In the genomic region with DNA sequence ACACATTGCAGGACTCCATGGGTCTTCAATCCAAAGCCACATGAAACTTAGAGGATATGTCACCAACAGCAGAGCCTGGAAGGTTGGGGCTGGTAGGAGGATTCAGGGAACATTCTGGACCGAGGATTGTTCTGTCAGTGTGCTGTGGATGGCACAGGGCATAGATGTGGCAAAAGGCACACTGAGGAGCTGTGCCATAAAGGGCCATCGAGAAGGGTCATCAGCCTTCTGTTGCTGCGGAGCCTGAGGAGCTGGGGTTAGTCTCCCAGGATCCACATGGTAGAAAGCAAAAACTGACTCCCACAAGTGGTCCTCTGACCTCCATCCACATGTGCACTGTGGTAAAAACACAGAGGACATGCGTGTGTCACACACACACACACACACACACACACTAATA, we compare ENCODE assay signal across 9 mouse cellular contexts.
DNase-seq lines count a peak whose midpoint lies in the region; ATAC-seq lines count a peak whose summit lies in the region.
"Had no signal": no experiment of that assay in that cellular context is flagged by ENCODE, and none has a peak within 500 bp of the region (broad histone marks: within the 10 kb centered on the region; RNA-seq: fewer than 3 reads in every experiment).

No protein-coding gene starts in this region.

- no peaks in the 10 kb centered on the region for H3K9me3 ChIP-seq in kidney, embryonic 14.5 days (ENCODE audit: control insufficient read depth, low read length)
- no peaks in the 10 kb centered on the region for H3K9me3 ChIP-seq in embryonic facial prominence, embryonic 11.5 days (replicated peaks; ENCODE audit: control insufficient read depth, low read length)
- H3K9me3 ChIP-seq in hindbrain, embryonic 16.5 days (ENCODE audit: control insufficient read depth, low read length): no peaks in the 10 kb centered on the region
- H3K9me3 ChIP-seq in midbrain, embryonic 16.5 days (replicated peaks; ENCODE audit: control insufficient read depth, low read length, poor library complexity, severe bottlenecking): no peaks in the 10 kb centered on the region

- intact Hi-C loops in left cerebral cortex, postnatal 14 days (cut with DNase I): loop anchor here (5.0 kb wide), 1 partner anchor 69 kb away; no protein-coding TSS in a partner anchor

- H3K4me3 ChIP-seq in kidney, embryonic 14.5 days (ENCODE audit: low read length): no peak overlapping the region
- no peak overlapping the region for H3K4me3 ChIP-seq in embryonic facial prominence, embryonic 11.5 days (ENCODE audit: low read depth, low read length)
- no peak overlapping the region for H3K4me3 ChIP-seq in hindbrain, embryonic 16.5 days (ENCODE audit: low read length)
- H3K4me3 ChIP-seq in midbrain, embryonic 16.5 days (ENCODE audit: low read depth, low read length): no peak overlapping the region; the same call in 1 of the 2 replicates

- 33% methylated on average over 4 of the region's 4 CpGs for WGBS in kidney, embryonic 14.5 days
- 31% methylated on average over 4 of the region's 4 CpGs for WGBS in embryonic facial prominence, embryonic 11.5 days
- 18% methylated on average over 4 of the region's 4 CpGs for WGBS in hindbrain, embryonic 16.5 days
- WGBS in midbrain, embryonic 16.5 days: 13% methylated on average over 4 of the region's 4 CpGs

- H3K36me3 ChIP-seq in kidney, embryonic 14.5 days (ENCODE audit: control insufficient read depth, insufficient read depth, low read length): no peaks in the 10 kb centered on the region
- H3K36me3 ChIP-seq in embryonic facial prominence, embryonic 11.5 days (replicated peaks; ENCODE audit: control insufficient read depth, insufficient read depth, low read depth, low read length): no peaks in the 10 kb centered on the region
- no peaks in the 10 kb centered on the region for H3K36me3 ChIP-seq in hindbrain, embryonic 16.5 days (ENCODE audit: control insufficient read depth, insufficient read depth, low read length)
- no peaks in the 10 kb centered on the region for H3K36me3 ChIP-seq in midbrain, embryonic 16.5 days (ENCODE audit: control insufficient read depth, insufficient read depth, low read length)

- no peak for DNase-seq in kidney, adult 9 months
- DNase-seq in embryonic facial prominence, embryonic 11.5 days (ENCODE audit: low spot score): no peak
- DNase-seq in layer of hippocampus, postnatal 25 days (ENCODE audit: extremely low spot score in 1 of 2, low spot score in 1 of 2): no peak
- DNase-seq in right cerebral cortex, postnatal 14 days: no peak
- no peak for DNase-seq in left cerebral cortex, postnatal 14 days (ENCODE audit: low spot score in 2 of 2)

- H3K9ac ChIP-seq in kidney, embryonic 14.5 days (ENCODE audit: low read depth, low read length): no peak overlapping the region
- H3K9ac ChIP-seq in embryonic facial prominence, embryonic 11.5 days (replicated peaks; ENCODE audit: low read length): peak overlapping the region; percentile 78
- H3K9ac ChIP-seq in hindbrain, embryonic 16.5 days (ENCODE audit: low read depth, low read length): no peak overlapping the region
- H3K9ac ChIP-seq in midbrain, embryonic 16.5 days (ENCODE audit: low read depth, low read length): no peak overlapping the region

- H3K27me3 ChIP-seq in kidney, embryonic 14.5 days (ENCODE audit: control insufficient read depth, insufficient read depth, low read length): no peaks in the 10 kb centered on the region
- H3K27me3 ChIP-seq in embryonic facial prominence, embryonic 11.5 days (ENCODE audit: control insufficient read depth, insufficient read depth, low read length): no peaks in the 10 kb centered on the region
- no peaks in the 10 kb centered on the region for H3K27me3 ChIP-seq in hindbrain, embryonic 16.5 days (replicated peaks; ENCODE audit: control insufficient read depth, insufficient read depth, low read length)
- H3K27me3 ChIP-seq in midbrain, embryonic 16.5 days (ENCODE audit: control insufficient read depth, insufficient read depth, low read depth, low read length): no peaks in the 10 kb centered on the region
- H3K27me3 ChIP-seq: CH12.LX had no signal

- ATAC-seq in kidney, embryonic 14.5 days (ENCODE audit: low FRiP score, low TSS enrichment): no peak
- peak; percentile 41; the same call in 1 of the 2 replicates for ATAC-seq in embryonic facial prominence, embryonic 11.5 days (replicated peaks; ENCODE audit: insufficient number of reproducible peaks, low FRiP score, low TSS enrichment, low read depth)
- no peak for ATAC-seq in hindbrain, embryonic 16.5 days
- ATAC-seq in midbrain, embryonic 16.5 days: peak; percentile 12; the same call in 1 of the 2 replicates

- H3K27ac ChIP-seq in kidney, embryonic 14.5 days (ENCODE audit: low read depth, low read length): 0 out of 2 replicates have a peak overlapping the region, but pooled peaks have one; percentile 4
- no peak overlapping the region for H3K27ac ChIP-seq in embryonic facial prominence, embryonic 11.5 days (replicated peaks; ENCODE audit: low read depth, low read length)
- peak overlapping the region; percentile 65 for H3K27ac ChIP-seq in hindbrain, embryonic 16.5 days (ENCODE audit: low read depth, low read length)
- H3K27ac ChIP-seq in midbrain, embryonic 16.5 days (ENCODE audit: low read length): peak overlapping the region; percentile 81; the same call in 1 of the 2 replicates

- peaks cover 22% of the 10 kb centered on the region for H3K4me1 ChIP-seq in kidney, embryonic 14.5 days (ENCODE audit: control insufficient read depth, insufficient read depth, low read length)
- H3K4me1 ChIP-seq in embryonic facial prominence, embryonic 11.5 days (ENCODE audit: control insufficient read depth, insufficient read depth, low read length): peaks cover 3% of the 10 kb centered on the region
- H3K4me1 ChIP-seq in hindbrain, embryonic 16.5 days (ENCODE audit: control insufficient read depth, insufficient read depth, low read depth, low read length): peaks cover 15% of the 10 kb centered on the region
- peaks cover 13% of the 10 kb centered on the region for H3K4me1 ChIP-seq in midbrain, embryonic 16.5 days (ENCODE audit: control insufficient read depth, insufficient read depth, low read length)

- peak overlapping the region; percentile 64; the same call in 1 of the 2 replicates for H3K4me2 ChIP-seq in kidney, embryonic 14.5 days (replicated peaks; ENCODE audit: low read depth, low read length)
- H3K4me2 ChIP-seq in embryonic facial prominence, embryonic 11.5 days (ENCODE audit: low read depth, low read length): no peak overlapping the region
- H3K4me2 ChIP-seq in hindbrain, embryonic 16.5 days (ENCODE audit: low read length): no peak overlapping the region; the same call in 1 of the 2 replicates
- no peak overlapping the region for H3K4me2 ChIP-seq in midbrain, embryonic 16.5 days (ENCODE audit: low read length)

Comparison
In these comparisons a context has a peak if more than half of its experiments do, and no peak if none do; other contexts are left out.
1. ATAC-seq: peak in embryonic facial prominence, embryonic 11.5 days (single experiment) and midbrain, embryonic 16.5 days (single experiment); none in kidney, embryonic 14.5 days (single experiment) and hindbrain, embryonic 16.5 days (single experiment).